Comparison of ENCODE assay signal across 21 mouse cellular contexts in the genomic region with DNA sequence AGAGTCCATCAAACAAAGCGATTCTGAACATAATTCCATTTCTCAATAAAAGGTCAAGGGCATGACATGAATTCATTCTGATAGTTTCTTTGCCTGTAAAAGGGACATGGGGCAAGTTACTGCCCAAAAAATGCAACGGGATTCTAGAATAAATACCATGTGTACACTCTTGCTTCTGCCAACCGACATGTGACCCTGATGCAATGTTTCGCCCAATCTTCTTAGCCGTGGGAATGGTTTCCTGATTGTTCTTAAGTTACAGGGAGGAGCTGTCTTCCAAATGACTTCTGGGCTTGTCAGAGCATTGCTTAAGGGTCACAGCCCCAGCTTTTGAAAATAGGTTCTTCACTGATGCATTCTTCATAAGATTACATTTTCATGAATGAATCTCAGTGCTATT.
DNase-seq lines count a peak whose midpoint lies in the region; ATAC-seq and TF ChIP-seq lines count a peak whose summit lies in the region.
"Had no signal": no experiment of that assay in that cellular context is flagged by ENCODE, and none has a peak within 500 bp of the region (broad histone marks: within the 10 kb centered on the region; RNA-seq: fewer than 3 reads in every experiment).

No protein-coding gene starts in this region.

- WGBS in intestine, embryonic 16.5 days = 59% methylated on average over 5 of the region's 5 CpGs
- 66% methylated on average over 5 of the region's 5 CpGs for WGBS in intestine, postnatal 0 days
- 57% methylated on average over 5 of the region's 5 CpGs for whole genome bisulfite sequencing in lung, embryonic 16.5 days

- no peaks in the 10 kb centered on the region for H3K36me3 ChIP-seq in intestine, embryonic 16.5 days (ENCODE audit: control insufficient read depth, insufficient read depth, low read length)
- H3K36me3 ChIP-seq in intestine, postnatal 0 days (ENCODE audit: control insufficient read depth, insufficient read depth) = no peaks in the 10 kb centered on the region
- no peaks in the 10 kb centered on the region for H3K36me3 ChIP-seq in lung, embryonic 16.5 days (ENCODE audit: control insufficient read depth, insufficient read depth, low read length)
- H3K36me3 ChIP-seq in C2C12 (ENCODE audit: control insufficient read depth, insufficient read depth) = no peaks in the 10 kb centered on the region
- H3K36me3 ChIP-seq: forebrain, embryonic 12.5 days; G1E; heart, embryonic 10.5 days; hindbrain, embryonic 13.5 days had no signal

- no peak for TF ChIP-seq CTCF in intestine, postnatal 0 days (IDR thresholded peaks at IDR 0.05; ENCODE audit: low read depth)
- TF ChIP-seq CTCF in C2C12 (IDR thresholded peaks at IDR 0.05; ENCODE audit: control insufficient read depth, insufficient read depth, insufficient read length) = no peak

- H3K9me3 ChIP-seq in intestine, embryonic 16.5 days (ENCODE audit: control insufficient read depth, low read length) = no peaks in the 10 kb centered on the region
- no peaks in the 10 kb centered on the region for H3K9me3 ChIP-seq in intestine, postnatal 0 days (ENCODE audit: control insufficient read depth)
- H3K9me3 ChIP-seq in lung, embryonic 16.5 days (ENCODE audit: control insufficient read depth, low read length) = no peaks in the 10 kb centered on the region
- H3K9me3 ChIP-seq: forebrain, embryonic 12.5 days; G1E; heart, embryonic 10.5 days; hindbrain, embryonic 13.5 days had no signal

- H3K27ac ChIP-seq in intestine, embryonic 16.5 days (ENCODE audit: low read length) = 0 out of 2 replicates have a peak overlapping the region, but pooled peaks have one; percentile 4
- H3K27ac ChIP-seq in intestine, postnatal 0 days (ENCODE audit: low read depth, low read length) = no peak overlapping the region
- no peak overlapping the region for H3K27ac ChIP-seq in lung, embryonic 16.5 days (ENCODE audit: low read length)
- H3K27ac ChIP-seq: forebrain, embryonic 12.5 days; heart, embryonic 10.5 days; hindbrain, embryonic 13.5 days; hindbrain, postnatal 0 days had no signal

- H3K4me2 ChIP-seq in intestine, embryonic 16.5 days (ENCODE audit: low read depth, low read length) = no peak overlapping the region
- no peak overlapping the region for H3K4me2 ChIP-seq in intestine, postnatal 0 days (replicated peaks; ENCODE audit: low read depth)
- H3K4me2 ChIP-seq in lung, embryonic 16.5 days (ENCODE audit: low read depth, low read length) = no peak overlapping the region
- H3K4me2 ChIP-seq: forebrain, embryonic 12.5 days; hindbrain, embryonic 13.5 days had no signal

- no peaks in the 10 kb centered on the region for H3K4me1 ChIP-seq in intestine, embryonic 16.5 days (ENCODE audit: control insufficient read depth, insufficient read depth, low read length)
- 0 out of 2 replicates have a peak, but pooled peaks cover 2% of the 10 kb centered on the region for H3K4me1 ChIP-seq in intestine, postnatal 0 days (replicated peaks; ENCODE audit: control insufficient read depth, insufficient read depth, low read length)
- H3K4me1 ChIP-seq in lung, embryonic 16.5 days (replicated peaks; ENCODE audit: control insufficient read depth, insufficient read depth, low read length) = no peaks in the 10 kb centered on the region
- H3K4me1 ChIP-seq: forebrain, embryonic 12.5 days; heart, embryonic 10.5 days; hindbrain, embryonic 13.5 days had no signal

- no peaks in the 10 kb centered on the region for H3K79me3 ChIP-seq in C2C12 (ENCODE audit: low read depth)

- no peak for DNase-seq in lung, adult 18-20 months
- peak; percentile 65 for DNase-seq in fibroblast of lung, adult 2 months (ENCODE audit: low read depth)
- DNase-seq in ovary, postnatal 10 days (ENCODE audit: low spot score) = no peak
- no peak for DNase-seq in neural tube, embryonic 10.5 days (ENCODE audit: extremely low spot score, low spot score)
- DNase-seq: adrenal gland, postnatal 14 days; cerebellum, adult 11-12 months; cerebellum, adult 9-10 months; cerebellum, postnatal 25 days; gastrocnemius, postnatal 10 days; heart, adult 18-20 months; heart, postnatal 10 days had no signal

- no peaks in the 10 kb centered on the region for H3K79me2 ChIP-seq in C2C12 (ENCODE audit: control insufficient read depth, insufficient read depth)

- H3ac ChIP-seq in C2C12 (ENCODE audit: control insufficient read depth, insufficient read length, low read depth) = no peak overlapping the region

- no peaks in the 10 kb centered on the region for H3K27me3 ChIP-seq in intestine, embryonic 16.5 days (replicated peaks; ENCODE audit: control insufficient read depth, insufficient read depth, low read length)
- H3K27me3 ChIP-seq in intestine, postnatal 0 days (replicated peaks; ENCODE audit: control insufficient read depth, insufficient read depth, low read length) = no peaks in the 10 kb centered on the region
- H3K27me3 ChIP-seq in lung, embryonic 16.5 days (ENCODE audit: control insufficient read depth, insufficient read depth, low read depth, low read length) = no peaks in the 10 kb centered on the region; the same call in 1 of the 2 replicates
- no peaks in the 10 kb centered on the region for H3K27me3 ChIP-seq in C2C12 (ENCODE audit: control insufficient read depth, insufficient read depth, insufficient read length)
- H3K27me3 ChIP-seq: forebrain, embryonic 12.5 days; hindbrain, embryonic 13.5 days had no signal

- H3K4me3 ChIP-seq in intestine, embryonic 16.5 days (ENCODE audit: low read length) = no peak overlapping the region
- H3K4me3 ChIP-seq in intestine, postnatal 0 days (ENCODE audit: low read depth, low read length) = no peak overlapping the region
- H3K4me3 ChIP-seq in lung, embryonic 16.5 days (ENCODE audit: low read length) = no peak overlapping the region
- no peak overlapping the region for H3K4me3 ChIP-seq in C2C12 (ENCODE audit: insufficient read depth, poor library complexity, severe bottlenecking)
- H3K4me3 ChIP-seq: forebrain, embryonic 12.5 days; heart, embryonic 10.5 days; hindbrain, embryonic 13.5 days had no signal

- H3K9ac ChIP-seq in intestine, embryonic 16.5 days (ENCODE audit: low read depth, low read length) = no peak overlapping the region
- H3K9ac ChIP-seq in intestine, postnatal 0 days (ENCODE audit: low read depth, low read length) = no peak overlapping the region
- H3K9ac ChIP-seq in lung, embryonic 16.5 days (ENCODE audit: low read length) = no peak overlapping the region
- H3K9ac ChIP-seq: forebrain, embryonic 12.5 days; hindbrain, embryonic 13.5 days had no signal

- no peak for ATAC-seq in intestine, embryonic 16.5 days
- no peak for ATAC-seq in intestine, postnatal 0 days
- ATAC-seq in lung, embryonic 16.5 days (ENCODE audit: low read depth) = 0 out of 2 replicates have a peak, but pooled peaks have one; percentile 42
- ATAC-seq: forebrain, embryonic 16.5 days; hindbrain, postnatal 0 days had no signal

TF ChIP-seq in C2C12, 6 proteins besides CTCF, POLR2A, EP300 and RAD21:
- TF ChIP-seq MYOD1 (IDR thresholded peaks at IDR 0.05; ENCODE audit: control insufficient read depth, insufficient read length, low read depth) (no peak), USF1 (IDR thresholded peaks at IDR 0.05; ENCODE audit: low read depth) (peak; percentile 69)
TF ChIP-seq in C2C12: peak in this region for 1.
